Mouse (Mus musculus): ENCODE measurements around the gene Olfr965. TPM values are rescaled to one million over a fixed set of nuclear protein-coding genes. Genes with fewer than 3 reads are reported as not detected.
"Not testable (repeated sequence)": the region's sequence is repeated elsewhere in the genome, so short reads cannot be mapped to it uniquely, and the experiment has no call there.

The Olfr965 gene
- polyA plus RNA-seq (2015; fragmentation: Nextera tagmentation; extraction: Ambion mirVana), result not detected in 2 replicates

DNA sequence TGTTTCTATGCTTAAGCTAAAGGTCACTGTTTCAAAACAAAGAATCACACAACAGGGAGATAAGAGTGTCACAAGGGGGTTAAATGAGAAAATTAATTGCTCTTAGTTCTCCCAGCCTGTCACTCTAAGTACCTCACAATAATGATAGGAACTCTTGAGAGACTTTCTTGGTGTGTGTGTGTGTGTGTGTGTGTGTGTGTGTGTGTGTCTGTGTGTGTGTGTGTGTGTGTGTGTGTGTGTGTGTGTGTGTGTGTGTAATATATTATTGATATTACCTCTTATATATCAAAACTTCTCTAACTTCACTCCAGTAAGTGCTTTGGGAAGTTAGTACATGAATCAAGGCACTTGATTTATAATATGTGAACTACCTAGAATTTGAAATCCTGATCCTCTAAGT lies at the start of gene Olfr965:
TSS of gene Olfr965 (plus strand) at position 301 of the 400 bp plus-strand sequence.
- Histone ChIP-seq H3K9ac (replicated peaks) (no peak within 1 kb of the TSS), H3K36me3 (no peaks in the 10 kb centered on the region), H3K4me2 (replicated peaks) (no peak within 1 kb of the TSS), H3K4me3 (no peak within 1 kb of the TSS), H3K9me3 (no peaks in the 10 kb centered on the region), H3K4me1 (no peaks in the 10 kb centered on the region), H3K27me3 (no peaks in the 10 kb centered on the region), H3K27ac (replicated peaks) (no peak within 1 kb of the TSS)
- ATAC-seq (replicated peaks), result no peak

DNA sequence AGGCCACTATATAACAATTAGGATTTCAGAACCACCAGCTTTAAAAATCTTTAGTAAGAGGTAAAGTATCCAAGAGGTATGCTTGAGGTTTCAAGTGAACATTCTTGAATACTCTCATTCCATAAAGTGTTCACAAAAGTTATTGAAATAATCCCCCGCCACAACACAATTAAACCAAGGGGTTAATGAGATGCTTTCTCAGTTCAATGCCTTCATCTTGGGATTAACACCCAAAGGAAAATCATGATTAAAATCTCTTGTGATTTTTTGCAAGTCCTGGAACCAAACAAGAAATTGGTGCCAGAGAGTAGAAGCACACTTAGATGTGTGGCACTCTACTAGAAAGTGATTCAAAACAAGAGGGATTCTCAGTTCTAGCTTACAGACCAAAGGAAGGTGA lies 44.2 kb upstream of the Olfr965 start, which contains the start of gene Olfr963:
TSS of gene Olfr963 (plus strand) at position 301 of the 400 bp plus-strand sequence.
- WGBS, result 73% methylated on average over 1 of the region's 1 CpGs
- H3K4me3 ChIP-seq, result no peak within 1 kb of the TSS
- no peaks in the 10 kb centered on the region for H3K9me3 ChIP-seq
- H3K9ac ChIP-seq (replicated peaks), result no peak within 1 kb of the TSS
- no peaks in the 10 kb centered on the region for H3K36me3 ChIP-seq
- no peak within 1 kb of the TSS for H3K4me2 ChIP-seq (replicated peaks)
- no peak within 1 kb of the TSS for H3K27ac ChIP-seq (replicated peaks)
- H3K4me1 ChIP-seq, result no peaks in the 10 kb centered on the region
- no peaks in the 10 kb centered on the region for H3K27me3 ChIP-seq
- ATAC-seq (replicated peaks), result no peak

DNA sequence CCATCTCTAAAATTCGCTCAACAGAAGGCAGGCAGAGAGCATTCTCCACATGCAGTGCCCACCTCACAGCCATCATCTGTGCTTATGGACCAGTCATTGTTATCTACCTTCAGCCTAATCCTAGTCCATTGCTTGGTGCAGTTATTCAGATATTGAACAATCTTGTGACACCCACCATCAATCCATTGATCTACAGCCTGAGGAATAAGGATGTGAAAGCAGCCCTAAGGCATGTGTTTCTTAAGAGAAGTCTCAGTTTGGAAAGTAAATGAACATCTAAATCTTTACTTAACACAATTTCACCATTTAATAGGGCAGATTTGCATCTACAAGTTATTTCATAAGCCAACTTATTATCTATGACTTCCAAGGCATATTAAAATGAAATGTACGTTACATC lies 41.4 kb upstream of the Olfr965 start:
- 84% methylated on average over 2 of the region's 2 CpGs for WGBS
- no peak overlapping the region for H3K9ac ChIP-seq (replicated peaks)
- no peaks in the 10 kb centered on the region for H3K4me1 ChIP-seq
- H3K27me3 ChIP-seq, result no peaks in the 10 kb centered on the region
- no peaks in the 10 kb centered on the region for H3K9me3 ChIP-seq
- no peak overlapping the region for H3K4me3 ChIP-seq
- no peak overlapping the region for H3K27ac ChIP-seq (replicated peaks)
- no peak for ATAC-seq (replicated peaks)
- no peak overlapping the region for H3K4me2 ChIP-seq (replicated peaks)
- no peaks in the 10 kb centered on the region for H3K36me3 ChIP-seq

DNA sequence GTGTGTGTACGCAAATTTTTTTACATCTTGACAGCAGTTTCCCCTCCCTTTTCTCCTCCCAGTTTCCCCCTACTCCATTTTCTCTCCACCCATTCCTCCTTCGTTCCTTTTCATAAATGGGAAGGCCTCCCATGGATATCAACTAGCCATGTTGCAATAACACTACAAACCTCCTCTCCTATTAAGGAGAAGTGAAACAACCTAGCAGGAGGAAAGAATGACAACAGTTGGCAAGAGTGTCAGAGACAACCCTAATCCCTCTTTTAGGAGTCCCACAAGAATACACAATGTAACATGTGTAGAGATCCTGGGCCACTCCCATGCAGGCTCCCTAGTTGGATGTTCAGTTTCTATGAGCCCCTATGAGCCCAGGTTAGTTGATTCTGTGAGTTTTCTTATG lies 36.3 kb upstream of the Olfr965 start:
- H3K9ac ChIP-seq (replicated peaks), result no peak overlapping the region
- no peak overlapping the region for H3K4me3 ChIP-seq
- 85% methylated on average over 2 of the region's 2 CpGs for WGBS
- H3K4me1 ChIP-seq, result no peaks in the 10 kb centered on the region
- no peak for ATAC-seq (replicated peaks)
- no peaks in the 10 kb centered on the region for H3K9me3 ChIP-seq
- no peaks in the 10 kb centered on the region for H3K27me3 ChIP-seq
- H3K36me3 ChIP-seq, result no peaks in the 10 kb centered on the region
- H3K27ac ChIP-seq (replicated peaks), result no peak overlapping the region
- H3K4me2 ChIP-seq (replicated peaks), result no peak overlapping the region

GRCm38 (mm10) chr9:39678557-39678956 lies 32.6 kb upstream of the Olfr965 start:
- no peaks in the 10 kb centered on the region for H3K27me3 ChIP-seq
- H3K9me3 ChIP-seq, result no peaks in the 10 kb centered on the region
- no peak overlapping the region for H3K27ac ChIP-seq (replicated peaks)
- H3K4me2 ChIP-seq (replicated peaks), result no peak overlapping the region
- no peak overlapping the region for H3K4me3 ChIP-seq
- H3K9ac ChIP-seq (replicated peaks), result no peak overlapping the region
- no peaks in the 10 kb centered on the region for H3K4me1 ChIP-seq
- no peak for ATAC-seq (replicated peaks)
- 96% methylated on average over 2 of the region's 2 CpGs for WGBS
- H3K36me3 ChIP-seq, result no peaks in the 10 kb centered on the region

DNA sequence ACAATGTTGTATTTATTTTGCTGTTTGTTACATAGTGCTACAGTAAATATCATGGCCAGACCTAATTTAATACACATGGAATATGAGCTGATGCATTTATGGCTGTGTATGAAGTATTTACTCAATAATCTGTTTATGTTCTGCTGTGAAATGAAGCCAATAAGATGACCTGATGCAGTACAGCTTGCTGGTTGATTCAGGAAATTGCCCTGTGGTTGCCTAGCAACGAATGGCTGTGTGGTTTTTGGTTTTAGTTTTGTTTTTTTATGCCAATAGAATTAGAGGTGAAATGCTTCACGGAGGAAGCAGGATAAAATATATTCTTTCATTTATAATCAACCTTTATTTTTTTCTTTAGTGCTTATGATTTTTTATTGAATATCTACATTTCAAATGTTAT lies 31.9 kb upstream of the Olfr965 start:
- H3K9ac ChIP-seq (replicated peaks), result no peak overlapping the region
- H3K4me3 ChIP-seq, result no peak overlapping the region
- no peak overlapping the region for H3K27ac ChIP-seq (replicated peaks)
- no peak for ATAC-seq (replicated peaks)
- H3K4me2 ChIP-seq (replicated peaks), result no peak overlapping the region
- no peaks in the 10 kb centered on the region for H3K4me1 ChIP-seq
- 62% methylated on average over 2 of the region's 2 CpGs for WGBS
- no peaks in the 10 kb centered on the region for H3K27me3 ChIP-seq
- H3K9me3 ChIP-seq, result no peaks in the 10 kb centered on the region
- no peaks in the 10 kb centered on the region for H3K36me3 ChIP-seq

DNA sequence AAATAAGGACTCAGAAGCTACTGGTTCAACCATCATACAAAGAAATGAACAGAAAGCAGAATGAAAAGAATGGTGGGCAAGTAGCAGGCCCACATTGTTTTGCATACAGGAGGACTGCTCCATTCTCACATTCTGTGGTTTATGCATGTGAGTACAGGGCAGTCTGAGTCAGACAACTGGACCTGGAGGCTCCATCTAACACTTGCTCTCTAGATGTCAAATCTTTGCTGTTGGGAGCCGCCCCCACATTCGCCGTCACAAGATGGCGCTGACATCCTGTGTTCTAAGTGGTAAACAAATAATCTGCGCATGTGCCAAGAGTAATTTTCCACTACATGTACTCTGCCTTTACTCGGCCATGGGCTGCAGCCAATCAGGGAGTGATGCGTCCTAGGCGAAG lies 10.0 kb upstream of the Olfr965 start:
- H3K36me3 ChIP-seq; H3K4me3 ChIP-seq; H3K4me2 ChIP-seq (replicated peaks); H3K9me3 ChIP-seq; H3K27ac ChIP-seq (replicated peaks); H3K4me1 ChIP-seq; H3K27me3 ChIP-seq; ATAC-seq (replicated peaks); H3K9ac ChIP-seq (replicated peaks): not testable (repeated sequence)
- WGBS, result 81% methylated on average over 8 of the region's 8 CpGs

GRCm38 (mm10) chr9:39707017-39707416 lies 4.1 kb upstream of the Olfr965 start, which contains the start of gene Olfr149:
Gene Olfr149 (minus strand): TSS chr9:39707117.
- H3K27me3 ChIP-seq, result no peaks in the 10 kb centered on the region
- no peak within 1 kb of the TSS for H3K4me3 ChIP-seq
- ATAC-seq (replicated peaks), result no peak
- H3K27ac ChIP-seq (replicated peaks), result no peak within 1 kb of the TSS
- H3K4me2 ChIP-seq (replicated peaks), result no peak within 1 kb of the TSS
- no peaks in the 10 kb centered on the region for H3K9me3 ChIP-seq
- no peaks in the 10 kb centered on the region for H3K4me1 ChIP-seq
- H3K36me3 ChIP-seq, result no peaks in the 10 kb centered on the region
- H3K9ac ChIP-seq (replicated peaks), result no peak within 1 kb of the TSS

GRCm38 (mm10) chr9:39708958-39709357 lies 2.2 kb upstream of the Olfr965 start:
- Histone ChIP-seq H3K27me3 (no peaks in the 10 kb centered on the region), H3K4me3 (no peak overlapping the region), H3K36me3 (no peaks in the 10 kb centered on the region), H3K4me1 (no peaks in the 10 kb centered on the region), H3K9me3 (no peaks in the 10 kb centered on the region), H3K4me2 (replicated peaks) (no peak overlapping the region), H3K27ac (replicated peaks) (no peak overlapping the region), H3K9ac (replicated peaks) (no peak overlapping the region)
- no peak for ATAC-seq (replicated peaks)
- WGBS, result 59% methylated on average over 3 of the region's 3 CpGs

GRCm38 (mm10) chr9:39730678-39731077 lies 19.5 kb downstream of the Olfr965 start, which contains the start of gene Olfr150:
Gene Olfr150 (plus strand): TSS chr9:39730978.
- no peaks in the 10 kb centered on the region for H3K4me1 ChIP-seq
- no peaks in the 10 kb centered on the region for H3K27me3 ChIP-seq
- no peak within 1 kb of the TSS for H3K4me3 ChIP-seq
- no peak for ATAC-seq (replicated peaks)
- H3K9ac ChIP-seq (replicated peaks), result no peak within 1 kb of the TSS
- H3K27ac ChIP-seq (replicated peaks), result no peak within 1 kb of the TSS
- no peaks in the 10 kb centered on the region for H3K9me3 ChIP-seq
- no peaks in the 10 kb centered on the region for H3K36me3 ChIP-seq
- no peak within 1 kb of the TSS for H3K4me2 ChIP-seq (replicated peaks)

GRCm38 (mm10) chr9:39740741-39741140 lies 29.6 kb downstream of the Olfr965 start:
- H3K27me3 ChIP-seq, result no peaks in the 10 kb centered on the region
- no peaks in the 10 kb centered on the region for H3K9me3 ChIP-seq
- H3K4me3 ChIP-seq, result no peak overlapping the region
- H3K4me1 ChIP-seq, result no peaks in the 10 kb centered on the region
- no peak overlapping the region for H3K4me2 ChIP-seq (replicated peaks)
- H3K27ac ChIP-seq (replicated peaks), result no peak overlapping the region
- ATAC-seq (replicated peaks), result no peak
- no peak overlapping the region for H3K9ac ChIP-seq (replicated peaks)
- WGBS, result 100% methylated on average over 1 of the region's 1 CpGs
- H3K36me3 ChIP-seq, result no peaks in the 10 kb centered on the region

- Histone ChIP-seq H3K4me3 (no peak within 1 kb of the TSS), H3K27me3 (no peaks in the 10 kb centered on the region), H3K27ac (replicated peaks) (no peak within 1 kb of the TSS), H3K4me2 (replicated peaks) (no peak within 1 kb of the TSS), H3K36me3 (no peaks in the 10 kb centered on the region), H3K9ac (replicated peaks) (no peak within 1 kb of the TSS), H3K9me3 (no peaks in the 10 kb centered on the region), H3K4me1 (no peaks in the 10 kb centered on the region)
- ATAC-seq (replicated peaks), result no peak
Observed at GRCm38 (mm10) chr9:39745949-39746348, 34.8 kb downstream of the Olfr965 start, which contains the start of gene Olfr967. Gene Olfr967 (plus strand): TSS chr9:39746249.

DNA sequence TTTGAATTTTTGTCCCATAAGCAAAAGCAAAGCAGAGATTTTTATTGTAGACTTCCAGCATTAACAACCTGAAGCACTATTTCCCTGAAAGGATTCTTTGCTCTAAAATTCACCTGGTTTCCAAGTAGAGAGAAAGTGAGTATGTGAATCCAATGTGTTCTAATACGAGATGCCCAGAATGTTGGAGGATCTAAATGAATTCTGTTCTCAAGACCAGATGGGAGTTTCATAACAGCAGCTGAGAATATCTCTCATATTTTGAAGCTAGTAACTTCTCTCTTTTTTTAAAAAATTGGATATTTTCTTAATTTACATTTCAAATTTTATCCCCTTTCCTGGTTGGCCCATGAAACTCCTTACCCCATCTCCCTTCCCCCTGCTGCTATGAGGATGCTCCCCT lies 35.3 kb downstream of the Olfr965 start:
- Histone ChIP-seq H3K4me3 (no peak overlapping the region), H3K9me3 (no peaks in the 10 kb centered on the region), H3K27me3 (no peaks in the 10 kb centered on the region), H3K36me3 (no peaks in the 10 kb centered on the region), H3K27ac (replicated peaks) (no peak overlapping the region), H3K4me2 (replicated peaks) (no peak overlapping the region), H3K4me1 (no peaks in the 10 kb centered on the region), H3K9ac (replicated peaks) (no peak overlapping the region)
- 83% methylated on average over 1 of the region's 1 CpGs for WGBS
- ATAC-seq (replicated peaks), result no peak

Measured in forebrain, embryonic 15.5 days (tissue).